Mouse (Mus musculus): ENCODE results near the gene Gm17334.

DNA sequence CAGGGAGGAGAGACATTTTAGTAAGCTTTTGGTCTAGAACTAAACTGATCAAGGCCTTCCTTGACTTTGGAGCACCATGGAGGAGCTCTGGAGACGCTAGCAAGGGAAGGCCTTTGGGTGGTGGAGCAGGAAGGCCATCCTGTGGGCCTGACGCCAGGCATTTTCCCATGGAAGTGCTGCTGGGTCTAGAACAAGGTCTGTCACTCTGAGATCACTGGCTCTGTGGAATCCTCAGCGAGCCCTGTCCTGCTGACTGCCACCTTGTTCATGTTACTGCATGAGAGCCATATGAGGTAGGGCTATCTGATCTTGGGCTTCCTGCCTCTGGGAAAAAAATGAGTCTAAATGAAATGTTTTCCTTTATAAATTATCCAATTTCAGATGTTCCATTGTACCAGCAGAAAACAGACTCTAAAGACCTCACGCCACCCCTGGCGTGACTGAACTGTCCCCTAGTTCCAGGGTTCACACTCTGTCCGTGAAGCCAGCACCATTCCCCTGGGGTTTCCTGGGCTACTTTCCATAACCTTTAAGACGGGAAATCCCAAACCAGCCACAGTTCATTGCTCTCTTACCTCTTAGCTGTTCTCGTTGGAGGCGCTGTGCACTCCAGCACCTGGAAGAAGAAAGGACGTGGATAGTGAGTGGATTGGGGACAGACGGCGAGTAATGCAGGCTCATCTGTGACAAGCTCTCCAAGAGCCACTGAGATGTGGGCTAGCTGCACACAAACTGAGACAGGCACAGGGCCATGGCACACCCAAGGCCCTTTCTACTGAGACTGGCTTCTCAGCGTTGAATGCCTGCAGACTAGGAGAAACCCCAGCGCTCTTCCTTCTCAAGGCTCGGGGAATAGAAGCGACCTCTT, 40.2 kb upstream of the Gm17334 start:
- TF ChIP-seq CTCF (IDR thresholded peaks at IDR 0.05 in 2 of 3, conservative IDR thresholded peaks at IDR 0.05 in 1 of 3; ENCODE audit: control insufficient read depth in 1 of 3, insufficient read depth in 1 of 3, low read depth in 2 of 3, low read length in 3 of 3, poor library complexity in 1 of 3, severe bottlenecking in 1 of 3) (no peak), TAL1 (IDR thresholded peaks at IDR 0.05; ENCODE audit: low read length) (no peak), POLR2AphosphoS2 (IDR thresholded peaks at IDR 0.05; ENCODE audit: low read length) (no peak), GABPA (IDR thresholded peaks at IDR 0.05; ENCODE audit: low read depth, low read length) (no peak), POLR2A (IDR thresholded peaks at IDR 0.05; ENCODE audit: control insufficient read depth in 1 of 2, insufficient read depth in 1 of 2, low read depth in 1 of 2, low read length in 2 of 2, poor library complexity in 1 of 2) (no peak), USF1 (IDR thresholded peaks at IDR 0.05; ENCODE audit: low read depth, low read length) (no peak), GATA1 (IDR thresholded peaks at IDR 0.05; ENCODE audit: low read depth, low read length) (no peak), E2F4 (IDR thresholded peaks at IDR 0.05; ENCODE audit: borderline replicate concordance, low read depth, low read length) (no peak), ZNF384 (IDR thresholded peaks at IDR 0.05; ENCODE audit: low read depth, low read length) (no peak), RAD21 (IDR thresholded peaks at IDR 0.05; ENCODE audit: low read depth, low read length) (no peak), JUND (IDR thresholded peaks at IDR 0.05; ENCODE audit: low read depth, low read length) (no peak), RCOR1 (IDR thresholded peaks at IDR 0.05; ENCODE audit: low read depth, low read length) (no peak), TCF12 (IDR thresholded peaks at IDR 0.05; ENCODE audit: low read depth, low read length) (no peak), NELFE (IDR thresholded peaks at IDR 0.05; ENCODE audit: low read depth, low read length) (no peak)

Measured in MEL (cell line).